Mouse (Mus musculus) forebrain, embryonic 16.5 days (tissue): ENCODE results near the gene Abhd17c. TPM values are rescaled to one million over a fixed set of nuclear protein-coding genes. Genes with fewer than 3 reads are reported as not detected.

ENCODE experiments used
- ATAC-seq: fragments of 200-750 bp; cut with Nextera tagmentation; 2 replicates; pipeline ENCODE4 v1.8.0; 2017; ENCODE audit warnings: mild to moderate bottlenecking, moderate library complexity
- H3K27ac ChIP-seq: fragments of 300-500 bp; sonication (generic); 2 replicates; pipeline ENCODE4 v1.5.1; 2014; ENCODE audit warnings: low read length, control low read depth
- H3K27me3 ChIP-seq: fragments of 300-500 bp; sonication (generic); replicated peaks from 2 replicates; pipeline ENCODE4 v1.6.1; 2014; ENCODE audit warnings: low read length; ENCODE audit not compliant: control insufficient read depth, insufficient read depth
- H3K36me3 ChIP-seq: fragments of 300-500 bp; sonication (generic); 2 replicates; pipeline ENCODE4 v1.6.1; 2014; ENCODE audit not compliant: control insufficient read depth, insufficient read depth
- H3K4me1 ChIP-seq: fragments of 300-500 bp; sonication (generic); replicated peaks from 2 replicates; pipeline ENCODE4 v1.6.1; 2014; ENCODE audit warnings: low read length; ENCODE audit not compliant: control insufficient read depth, insufficient read depth
- H3K4me2 ChIP-seq: fragments of 300-500 bp; sonication (generic); 2 replicates; pipeline ENCODE4 v1.6.1; 2014; ENCODE audit warnings: mild to moderate bottlenecking, low read length, control low read depth
- H3K4me3 ChIP-seq: fragments of 300-500 bp; sonication (generic); replicated peaks from 2 replicates; pipeline ENCODE4 v1.5.1; 2014; ENCODE audit warnings: mild to moderate bottlenecking, low read length, control low read depth
- H3K9ac ChIP-seq: fragments of 300-500 bp; sonication (generic); replicated peaks from 2 replicates; pipeline ENCODE4 v1.6.1; 2014; ENCODE audit warnings: low read depth, low read length, control low read depth
- H3K9me3 ChIP-seq: fragments of 300-500 bp; sonication (generic); 2 replicates; pipeline ENCODE4 v1.6.1; 2016; ENCODE audit warnings: low read length; ENCODE audit not compliant: control insufficient read depth
- WGBS: fragments of 180-500 bp; shearing (Covaris S2); extraction: QIAGEN DNeasy Blood & Tissue Kit; methylation state at CpG from one replicate; pipeline ENCODE4 v1.1.7; 2014; 5-methylcytosine and 5-hydroxymethylcytosine counted together
- polyA plus RNA-seq: library from polyadenylated mRNA; unstranded; fragments of >200 nt; fragmentation: Nextera tagmentation; extraction: Ambion mirVana; gene quantifications from 2 replicates; pipeline ENCODE4 v1.2.1, GENCODE M21; 2015

The Abhd17c gene
- polyA plus RNA-seq, 1 experiment from 2014 or later: 26.2 TPM

GRCm38 (mm10) chr7:84074266-84074665, 77.4 kb downstream of the Abhd17c start:
- Histone ChIP-seq H3K9ac (no peak overlapping the region), H3K4me3 (no peak overlapping the region), H3K4me1 (no peaks in the 10 kb centered on the region; the same call in 1 of the 2 replicates), H3K4me2 (no peak overlapping the region), H3K27ac (no peak overlapping the region), H3K36me3 (no peaks in the 10 kb centered on the region), H3K9me3 (no peaks in the 10 kb centered on the region), H3K27me3 (no peaks in the 10 kb centered on the region)
- peak; percentile 71; the same call in 1 of the 2 replicates for ATAC-seq
- 52% methylated on average over 8 of the region's 8 CpGs for WGBS

GRCm38 (mm10) chr7:84073856-84074255, 77.8 kb downstream of the Abhd17c start:
- H3K4me3 ChIP-seq: no peak overlapping the region
- no peaks in the 10 kb centered on the region for H3K27me3 ChIP-seq
- 76% methylated on average over 3 of the region's 3 CpGs for WGBS
- no peak overlapping the region for H3K27ac ChIP-seq
- H3K4me1 ChIP-seq: no peaks in the 10 kb centered on the region; the same call in 1 of the 2 replicates
- H3K4me2 ChIP-seq: no peak overlapping the region
- H3K36me3 ChIP-seq: no peaks in the 10 kb centered on the region
- H3K9ac ChIP-seq: no peak overlapping the region
- H3K9me3 ChIP-seq: no peaks in the 10 kb centered on the region
- ATAC-seq: no peak

- Histone ChIP-seq H3K27me3 (no peaks in the 10 kb centered on the region), H3K27ac (no peak overlapping the region), H3K4me3 (no peak overlapping the region), H3K36me3 (no peaks in the 10 kb centered on the region), H3K4me1 (no peaks in the 10 kb centered on the region; the same call in 1 of the 2 replicates), H3K9me3 (no peaks in the 10 kb centered on the region), H3K4me2 (no peak overlapping the region), H3K9ac (no peak overlapping the region)
- no peak for ATAC-seq
- 71% methylated on average over 5 of the region's 5 CpGs for WGBS
Observed at GRCm38 (mm10) chr7:84068931-84069330, 82.8 kb downstream of the Abhd17c start.

- Histone ChIP-seq H3K36me3 (no peaks in the 10 kb centered on the region), H3K27ac (no peak overlapping the region), H3K27me3 (no peaks in the 10 kb centered on the region), H3K4me3 (no peak overlapping the region), H3K9me3 (no peaks in the 10 kb centered on the region), H3K4me2 (no peak overlapping the region), H3K4me1 (no peaks in the 10 kb centered on the region), H3K9ac (no peak overlapping the region)
- 92% methylated on average over 7 of the region's 7 CpGs for whole genome bisulfite sequencing
- ATAC-seq: no peak
Observed at GRCm38 (mm10) chr7:84059799-84060198, 91.9 kb downstream of the Abhd17c start.

Other genes with a start within 250 kb of the Abhd17c start
- 0.51 and 0.60 TPM in 2 replicates for gene Cemip, start 65.4 kb downstream of the Abhd17c start, polyA plus RNA-seq